Mouse (Mus musculus) E14TG2a.4 (cell line): ENCODE measurements around the gene Nrip1.

Experiments used
- CTCF ChIP-seq: conservative IDR thresholded peaks from 2 replicates; pipeline ENCODE4 v1.5.1; 2014; ENCODE audit warnings: low read length
- NANOG ChIP-seq: IDR thresholded peaks from 2 replicates; pipeline ENCODE4 v1.6.1; 2014; ENCODE audit warnings: borderline replicate concordance, low read length, mixed read lengths

DNA sequence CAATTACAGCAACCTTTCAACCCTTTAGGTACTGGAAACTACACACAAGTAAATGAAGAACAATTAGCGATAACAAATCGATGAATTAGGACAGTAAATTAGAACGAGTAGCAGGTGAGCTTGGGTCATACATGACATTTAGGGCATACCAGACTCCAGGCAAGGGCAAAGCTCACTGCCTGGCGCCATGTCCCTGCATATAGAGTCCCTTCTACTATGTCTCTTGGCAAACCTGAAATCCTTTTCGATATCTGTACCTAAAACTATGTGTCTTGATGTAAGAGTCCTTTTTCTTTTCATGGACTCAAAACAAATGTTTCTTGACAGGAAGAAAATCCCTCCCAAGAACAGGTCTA lies 53.5 kb downstream of the Nrip1 start:
- TF ChIP-seq CTCF = no peak
- no peak for TF ChIP-seq NANOG
